In the genomic region with DNA sequence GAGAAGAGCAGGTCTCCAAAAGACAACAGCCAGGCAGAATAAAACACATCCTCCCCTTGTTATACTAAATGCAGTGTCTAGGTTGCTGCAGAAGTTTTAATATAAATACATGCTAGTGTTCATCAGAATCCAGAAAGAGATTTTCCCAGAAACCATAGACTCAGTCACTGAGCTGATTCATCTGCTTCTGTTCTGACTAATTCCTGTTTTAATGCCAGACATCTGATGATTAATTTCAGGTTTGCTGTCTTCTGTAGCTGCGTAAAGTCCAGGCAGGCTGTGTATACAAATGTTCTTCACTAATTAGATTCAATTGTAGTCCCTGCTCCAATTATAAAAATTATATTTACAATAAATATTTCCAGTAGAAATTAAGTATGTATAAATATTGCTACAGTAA, we compare ENCODE assay signal across 18 mouse cellular contexts.
"Had no signal": no experiment of that assay in that cellular context is flagged by ENCODE, and none has a peak within 500 bp of the region (broad histone marks: within the 10 kb centered on the region; RNA-seq: fewer than 3 reads in every experiment).

No protein-coding gene starts in this region.

- H3K4me1 ChIP-seq: lung, embryonic 15.5 days; megakaryocyte, embryonic 14.5 days; midbrain, embryonic 13.5 days; midbrain, embryonic 15.5 days; neural tube, embryonic 12.5 days had no signal

- H3K27me3 ChIP-seq: lung, embryonic 15.5 days; megakaryocyte, embryonic 14.5 days; midbrain, embryonic 13.5 days; midbrain, embryonic 15.5 days; neural tube, embryonic 12.5 days had no signal

- DNase-seq: liver, postnatal 0 days; lung, adult 2 months; lung, postnatal 14 days; lung, postnatal 36 days; retina, postnatal 1 day; right cerebral cortex, adult 18-20 months; right cerebral cortex, postnatal 25 days; right cerebral cortex, postnatal 4 days; spleen, adult 18-20 months; thymus, adult 18-20 months; thymus, postnatal 14 days; thymus, postnatal 36 days had no signal

- H3K27ac ChIP-seq: lung, embryonic 15.5 days; macrophage; midbrain, embryonic 13.5 days; midbrain, embryonic 15.5 days; neural tube, embryonic 12.5 days had no signal

- H3K4me3 ChIP-seq: lung, embryonic 15.5 days; megakaryocyte, embryonic 14.5 days; midbrain, embryonic 13.5 days; midbrain, embryonic 15.5 days; neural tube, embryonic 12.5 days had no signal

- H3K9ac ChIP-seq: liver, postnatal 0 days; lung, embryonic 15.5 days; midbrain, embryonic 13.5 days; midbrain, embryonic 15.5 days; neural tube, embryonic 12.5 days had no signal

- H3K36me3 ChIP-seq: lung, embryonic 15.5 days; midbrain, embryonic 13.5 days; midbrain, embryonic 15.5 days; neural tube, embryonic 12.5 days had no signal
